Mouse (Mus musculus): ENCODE measurements at regions not wholly inside any gene's neighbourhood (a gene's known extent, or its start where the extent isn't known, plus 50 kb on each side); places are given as distances from the start of the nearest gene placed in this dataset.
"Not testable (repeated sequence)": the region's sequence is repeated elsewhere in the genome, so short reads cannot be mapped to it uniquely, and the experiment has no call there.

- not testable (repeated sequence) for TF ChIP-seq POLR2A (IDR thresholded peaks at IDR 0.05; ENCODE audit: borderline replicate concordance, extremely low read depth, low read depth, low read length); CTCF (IDR thresholded peaks at IDR 0.05; ENCODE audit: insufficient read depth, low read length)
Measured at GRCm38 (mm10) chr17:13434146-13434545, 79.8 kb downstream of the Tcp10c start.

Data from lung, adult 2 months (tissue).